Mouse (Mus musculus): ENCODE results near the gene Ehmt2.
A peak's percentile ranks its signal among the peaks of the same experiment; 100 is the strongest.
"Not testable (repeated sequence)": the region's sequence is repeated elsewhere in the genome, so short reads cannot be mapped to it uniquely, and the experiment has no call there.

Gene Ehmt2

GRCm38 (mm10) chr17:34928841-34929240 is 30.6 kb downstream of the Ehmt2 start:
- DNase-seq = no peak

- DNase-seq = peak; percentile 99
These were observed 32.9 kb downstream of the Ehmt2 start, which contains the start of gene Neu1 for GRCm38 (mm10) chr17:34931061-34931734. Gene Neu1 (plus strand): TSS chr17:34931253.

- DNase-seq = no peak
These were observed 33.4 kb downstream of the Ehmt2 start for GRCm38 (mm10) chr17:34931735-34932098.

GRCm38 (mm10) chr17:34932287-34932686 is 34.0 kb downstream of the Ehmt2 start:
- DNase-seq = no peak

- DNase-seq = no peak
These were observed 35.8 kb downstream of the Ehmt2 start for GRCm38 (mm10) chr17:34934031-34934430.

- no peak for DNase-seq
These were observed 36.6 kb downstream of the Ehmt2 start for GRCm38 (mm10) chr17:34934830-34935229.

- no peak for DNase-seq
These were observed 39.8 kb downstream of the Ehmt2 start for GRCm38 (mm10) chr17:34937960-34938505.

- DNase-seq = no peak
These were observed 43.2 kb downstream of the Ehmt2 start for GRCm38 (mm10) chr17:34941344-34942041.

- DNase-seq = no peak
These were observed 45.0 kb downstream of the Ehmt2 start for GRCm38 (mm10) chr17:34943128-34943815.

GRCm38 (mm10) chr17:34944362-34944761 is 46.1 kb downstream of the Ehmt2 start:
- DNase-seq = no peak

GRCm38 (mm10) chr17:34946486-34947140 is 48.3 kb downstream of the Ehmt2 start:
- no peak for DNase-seq

- no peak for DNase-seq
These were observed 49.3 kb downstream of the Ehmt2 start for GRCm38 (mm10) chr17:34947606-34948005.

- DNase-seq = not testable (repeated sequence)
These were observed 50.7 kb downstream of the Ehmt2 start for GRCm38 (mm10) chr17:34948721-34949552.

- DNase-seq = no peak
These were observed 51.3 kb downstream of the Ehmt2 start for GRCm38 (mm10) chr17:34949553-34949969.

- DNase-seq = no peak
These were observed 52.5 kb downstream of the Ehmt2 start for GRCm38 (mm10) chr17:34950514-34951455.

- DNase-seq = no peak
These were observed 53.5 kb downstream of the Ehmt2 start for GRCm38 (mm10) chr17:34951636-34952377.

- peak; percentile 74 to 77 for DNase-seq
These were observed 54.2 kb downstream of the Ehmt2 start for GRCm38 (mm10) chr17:34952378-34953040.

GRCm38 (mm10) chr17:34953258-34953657 is 55.0 kb downstream of the Ehmt2 start:
- DNase-seq = no peak

- no peak for DNase-seq
These were observed 55.6 kb downstream of the Ehmt2 start for GRCm38 (mm10) chr17:34953904-34954303.

Measured in lung, adult 18-20 months (tissue).